Mouse (Mus musculus): Measurements from ENCODE around the gene Pipox.

GRCm38 (mm10) chr11:77934111-77934521 lies 40.2 kb upstream of the Pipox start:
- TF ChIP-seq POLR2A (IDR thresholded peaks at IDR 0.05; ENCODE audit: borderline replicate concordance, extremely low read depth, insufficient read depth, insufficient read length, poor library complexity, severe bottlenecking) = no peak
- TF ChIP-seq CTCF (IDR thresholded peaks at IDR 0.05; ENCODE audit: borderline replicate concordance, extremely low read depth, insufficient read depth, insufficient read length) = no peak

Data from brain, embryonic 14.5 days (tissue).